Mouse (Mus musculus) liver, postnatal 0 days (tissue): ENCODE data around the gene Wasf2. TPM values are rescaled to one million over a fixed set of nuclear protein-coding genes. Genes with fewer than 3 reads are reported as not detected.

Source experiments
- ATAC-seq: fragments of 200-750 bp; cut with Nextera tagmentation; 2 replicates; pipeline ENCODE4 v1.8.0; 2017; ENCODE audit warnings: mild to moderate bottlenecking, moderate library complexity
- DNase-seq: peaks from one replicate; pipeline ENCODE4 v3.0.0-alpha.2; 2016
- H3K27ac ChIP-seq: fragments of 300-500 bp; sonication (generic); 2 replicates; pipeline ENCODE4 v1.5.1; 2014; ENCODE audit warnings: antibody characterized with exemption, moderate library complexity, mild to moderate bottlenecking, low read depth
- H3K27me3 ChIP-seq: fragments of 300-500 bp; sonication (generic); 2 replicates; pipeline ENCODE4 v1.6.1; 2014; ENCODE audit warnings: low read length, control low read depth, mixed read lengths; ENCODE audit not compliant: insufficient read depth
- H3K36me3 ChIP-seq: fragments of 300-500 bp; sonication (generic); replicated peaks from 2 replicates; pipeline ENCODE4 v1.6.1; 2014; ENCODE audit warnings: mild to moderate bottlenecking, control low read depth, low read length, moderate library complexity, mixed read lengths; ENCODE audit not compliant: insufficient read depth
- H3K4me1 ChIP-seq: fragments of 300-500 bp; sonication (generic); 2 replicates; pipeline ENCODE4 v1.6.1; 2014; ENCODE audit warnings: antibody characterized with exemption, mild to moderate bottlenecking, control low read depth; ENCODE audit not compliant: insufficient read depth
- H3K4me2 ChIP-seq: fragments of 300-500 bp; sonication (generic); 2 replicates; pipeline ENCODE4 v1.6.1; 2014; ENCODE audit warnings: low read depth, mild to moderate bottlenecking, low read length, moderate library complexity, mixed read lengths
- H3K4me3 ChIP-seq: fragments of 300-500 bp; sonication (generic); 2 replicates; pipeline ENCODE4 v1.5.1; 2014; ENCODE audit warnings: low read depth, low read length
- H3K9ac ChIP-seq: fragments of 300-500 bp; sonication (generic); replicated peaks from 2 replicates; pipeline ENCODE4 v1.6.1; 2014; ENCODE audit warnings: mild to moderate bottlenecking, moderate library complexity
- H3K9me3 ChIP-seq: fragments of 300-500 bp; sonication (generic); 2 replicates; pipeline ENCODE4 v1.6.1; 2016; ENCODE audit warnings: mild to moderate bottlenecking, control low read depth, low read length, mixed read lengths
- CTCF ChIP-seq: sonication (generic); IDR thresholded peaks from 2 replicates; pipeline ENCODE4 v1.5.1; 2016; ENCODE audit warnings: antibody characterized with exemption, low read depth
- EP300 ChIP-seq: IDR thresholded peaks from 2 replicates; pipeline ENCODE4 v1.6.1; 2016; ENCODE audit warnings: antibody characterized with exemption, low read depth, mild to moderate bottlenecking
- WGBS: fragments of 180-500 bp; shearing (Covaris S2); extraction: QIAGEN DNeasy Blood & Tissue Kit; methylation state at CpG from one replicate; pipeline ENCODE4 v1.1.7; 2014; ENCODE audit not compliant: insufficient replicate concordance; 5-methylcytosine and 5-hydroxymethylcytosine counted together
- polyA plus RNA-seq: library from polyadenylated mRNA; unstranded; fragments of >200 nt; fragmentation: Nextera tagmentation; extraction: Ambion mirVana; gene quantifications from 2 replicates; pipeline ENCODE4 v1.2.1, GENCODE M21; 2015

Wasf2 gene
- polyA plus RNA-seq, 1 experiment from 2014 or later, result 43.1 TPM

DNA sequence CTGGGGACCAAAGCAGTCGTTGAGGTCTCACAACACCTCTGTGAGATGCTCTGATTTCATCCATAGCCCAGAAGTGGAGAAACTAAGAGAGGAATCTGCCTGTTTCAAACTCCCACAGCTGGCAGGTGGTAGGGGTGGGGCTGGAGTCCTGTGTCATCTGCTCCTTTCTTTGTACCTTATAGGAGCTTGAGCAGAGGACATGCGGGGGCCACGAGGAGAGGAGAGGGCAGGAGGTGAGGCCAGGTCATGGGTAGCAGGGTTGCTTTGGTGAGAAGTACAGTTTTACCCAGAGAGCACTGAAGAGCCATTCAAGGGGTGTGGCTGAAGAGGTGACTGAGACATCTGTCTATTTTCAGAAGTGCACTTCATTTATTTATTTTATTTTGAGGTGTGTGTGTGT, 15.5 kb upstream of the Wasf2 start:
- Histone ChIP-seq H3K27me3 (no peaks in the 10 kb centered on the region), H3K9me3 (no peaks in the 10 kb centered on the region), H3K27ac (no peak overlapping the region), H3K4me2 (no peak overlapping the region), H3K4me1 (no peaks in the 10 kb centered on the region), H3K9ac (no peak overlapping the region), H3K4me3 (no peak overlapping the region), H3K36me3 (no peaks in the 10 kb centered on the region)
- no peak for ATAC-seq
- no peak for DNase-seq
- TF ChIP-seq CTCF (no peak), EP300 (no peak)
- 73% methylated on average over 3 of the region's 3 CpGs for WGBS

DNA sequence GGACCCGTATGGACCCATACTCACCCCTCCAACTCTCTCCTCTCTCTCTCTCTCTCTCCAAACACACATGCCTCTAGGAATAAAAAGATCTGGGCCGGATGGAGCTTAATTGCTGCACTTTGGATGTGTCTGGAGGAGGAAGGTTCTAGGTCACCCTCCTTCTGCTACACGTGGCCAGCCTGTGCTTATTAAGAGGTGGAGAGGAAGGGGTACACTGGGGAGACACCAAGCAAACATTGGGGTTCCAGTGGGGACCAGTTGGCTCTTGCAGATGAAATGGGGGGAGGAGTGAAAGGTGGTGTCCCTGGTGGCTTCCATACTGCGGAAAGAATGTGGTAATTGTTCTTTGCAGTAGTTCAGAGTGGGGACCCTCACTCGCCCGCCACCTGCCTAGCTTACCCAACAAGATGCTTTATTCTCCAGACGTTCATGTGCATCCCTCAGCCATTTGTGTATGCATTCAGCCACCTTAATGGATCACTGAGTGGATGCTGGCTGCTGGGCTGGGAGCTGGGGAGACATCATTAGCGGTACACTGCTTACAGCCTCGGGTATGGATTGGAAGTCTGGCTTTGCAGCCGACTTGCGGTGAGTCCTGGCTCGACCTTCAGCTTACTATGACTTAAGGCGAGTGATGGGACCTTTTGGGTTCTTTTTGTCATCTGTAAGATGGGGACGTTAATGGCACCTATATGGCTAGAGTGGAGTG, 14.4 kb upstream of the Wasf2 start:
- no peak for ATAC-seq
- TF ChIP-seq CTCF (no peak), EP300 (no peak)
- Histone ChIP-seq H3K9ac (no peak overlapping the region), H3K27ac (no peak overlapping the region; the same call in 1 of the 2 replicates), H3K36me3 (no peaks in the 10 kb centered on the region), H3K4me3 (no peak overlapping the region), H3K4me1 (no peaks in the 10 kb centered on the region), H3K4me2 (no peak overlapping the region), H3K27me3 (no peaks in the 10 kb centered on the region), H3K9me3 (no peaks in the 10 kb centered on the region)
- WGBS, result 75% methylated on average over 14 of the region's 14 CpGs
- no peak for DNase-seq

GRCm38 (mm10) chr4:133116756-133117470, 13.4 kb upstream of the Wasf2 start:
- DNase-seq, result no peak
- Histone ChIP-seq H3K4me2 (no peak overlapping the region), H3K9ac (peak overlapping the region; percentile 30; the same call in 1 of the 2 replicates)

GRCm38 (mm10) chr4:133117556-133118411, 12.5 kb upstream of the Wasf2 start:
- Histone ChIP-seq H3K4me1 (peaks cover 5% of the 10 kb centered on the region; the same call in 1 of the 2 replicates), H3K4me3 (no peak overlapping the region), H3K9me3 (no peaks in the 10 kb centered on the region), H3K27me3 (no peaks in the 10 kb centered on the region), H3K4me2 (no peak overlapping the region), H3K9ac (0 out of 2 replicates have a peak overlapping the region, but pooled peaks have one; percentile 9), H3K36me3 (no peaks in the 10 kb centered on the region), H3K27ac (peak overlapping the region; percentile 81)
- TF ChIP-seq CTCF, result no peak
- no peak for TF ChIP-seq EP300
- peak; percentile 39 for DNase-seq
- 42% methylated on average over 18 of the region's 18 CpGs for WGBS
- peak; percentile 60 for ATAC-seq

More at GRCm38 (mm10) chr4:133116756-133117470, 13.4 kb upstream of the Wasf2 start:
- Histone ChIP-seq H3K9me3 (no peaks in the 10 kb centered on the region), H3K4me1 (peaks cover 2% of the 10 kb centered on the region; the same call in 1 of the 2 replicates), H3K27me3 (no peaks in the 10 kb centered on the region), H3K36me3 (no peaks in the 10 kb centered on the region), H3K4me3 (no peak overlapping the region), H3K27ac (peak overlapping the region; percentile 81)
- TF ChIP-seq CTCF (no peak), EP300 (no peak)
- ATAC-seq, result 0 out of 2 replicates have a peak, but pooled peaks have one; percentile 14
- 61% methylated on average over 3 of the region's 3 CpGs for WGBS

- WGBS, result 75% methylated on average over 6 of the region's 6 CpGs
- no peak overlapping the region for H3K9ac ChIP-seq
- no peaks in the 10 kb centered on the region for H3K9me3 ChIP-seq
- H3K4me2 ChIP-seq, result no peak overlapping the region
- DNase-seq (no peak), ATAC-seq (no peak)
- H3K4me1 ChIP-seq, result peaks cover 5% of the 10 kb centered on the region; the same call in 1 of the 2 replicates
- H3K27me3 ChIP-seq, result no peaks in the 10 kb centered on the region
- TF ChIP-seq CTCF, result no peak
- no peak for TF ChIP-seq EP300
- no peak overlapping the region for H3K27ac ChIP-seq
- H3K36me3 ChIP-seq, result no peaks in the 10 kb centered on the region
- H3K4me3 ChIP-seq, result no peak overlapping the region
Observed at GRCm38 (mm10) chr4:133118775-133119375, 11.4 kb upstream of the Wasf2 start.
